Mouse (Mus musculus) retina, postnatal 7 days (tissue): Measurements from ENCODE around the gene Suds3.

Source experiments
- DNase-seq: peaks from one replicate; pipeline ENCODE4 v3.0.0-alpha.2; 2012; ENCODE audit warnings: low read depth, low spot score

The Suds3 gene

GRCm38 (mm10) chr5:117115836-117116366 lies at the start of gene Suds3:
Gene Suds3 (minus strand): TSS chr5:117116113.
- DNase-seq: peak; percentile 89

GRCm38 (mm10) chr5:117164923-117165322 lies 49.0 kb upstream of the Suds3 start:
- no peak for DNase-seq

- no peak for DNase-seq
Observed at GRCm38 (mm10) chr5:117164516-117164915, 48.6 kb upstream of the Suds3 start.

GRCm38 (mm10) chr5:117163790-117164189 lies 47.9 kb upstream of the Suds3 start:
- DNase-seq: no peak

GRCm38 (mm10) chr5:117160499-117160898 lies 44.6 kb upstream of the Suds3 start:
- no peak for DNase-seq

GRCm38 (mm10) chr5:117159805-117160291 lies 43.9 kb upstream of the Suds3 start:
- no peak for DNase-seq

GRCm38 (mm10) chr5:117159326-117159725 lies 43.4 kb upstream of the Suds3 start:
- DNase-seq: no peak

GRCm38 (mm10) chr5:117158335-117159018 lies 42.6 kb upstream of the Suds3 start:
- no peak for DNase-seq

GRCm38 (mm10) chr5:117153527-117154091 lies 37.7 kb upstream of the Suds3 start:
- DNase-seq: no peak

- no peak for DNase-seq
Observed at GRCm38 (mm10) chr5:117152944-117153343, 37.0 kb upstream of the Suds3 start.

GRCm38 (mm10) chr5:117150068-117150467 lies 34.2 kb upstream of the Suds3 start:
- no peak for DNase-seq

GRCm38 (mm10) chr5:117149054-117149942 lies 33.4 kb upstream of the Suds3 start:
- no peak for DNase-seq

GRCm38 (mm10) chr5:117147187-117148095 lies 31.5 kb upstream of the Suds3 start:
- DNase-seq: no peak

GRCm38 (mm10) chr5:117146165-117146564 lies 30.3 kb upstream of the Suds3 start:
- DNase-seq: no peak

GRCm38 (mm10) chr5:117143721-117144135 lies 27.8 kb upstream of the Suds3 start:
- peak; percentile 67 for DNase-seq

GRCm38 (mm10) chr5:117140374-117140773 lies 24.5 kb upstream of the Suds3 start:
- no peak for DNase-seq

GRCm38 (mm10) chr5:117139822-117140221 lies 23.9 kb upstream of the Suds3 start:
- DNase-seq: no peak

- DNase-seq: no peak
Observed at GRCm38 (mm10) chr5:117138295-117138988, 22.5 kb upstream of the Suds3 start.

- DNase-seq: no peak
Observed at GRCm38 (mm10) chr5:117137594-117137993, 21.7 kb upstream of the Suds3 start.

- DNase-seq: no peak
Observed at GRCm38 (mm10) chr5:117137011-117137410, 21.1 kb upstream of the Suds3 start.
